Mouse (Mus musculus): ENCODE measurements around the gene Dohh.

Dohh gene

GRCm38 (mm10) chr10:81356352-81356990, 27.8 kb upstream of the Dohh start:
- in situ Hi-C loops (cut with MboI; ENCODE audit: unreplicated experiment in 2 of 2): no loop called here

GRCm38 (mm10) chr10:81356991-81357844, 27.0 kb upstream of the Dohh start, which contains the start of gene Mfsd12:
Gene Mfsd12, plus strand, starts transcription at chr10:81357491.
- in situ Hi-C loops (cut with MboI; ENCODE audit: unreplicated experiment in 2 of 2): no loop called here

GRCm38 (mm10) chr10:81358209-81358608, 26.0 kb upstream of the Dohh start:
- in situ Hi-C loops (cut with MboI; ENCODE audit: unreplicated experiment in 2 of 2): no loop called here

GRCm38 (mm10) chr10:81358841-81359240, 25.4 kb upstream of the Dohh start:
- in situ Hi-C loops (cut with MboI; ENCODE audit: unreplicated experiment in 2 of 2): no loop called here

GRCm38 (mm10) chr10:81360721-81361120, 23.5 kb upstream of the Dohh start:
- in situ Hi-C loops (cut with MboI; ENCODE audit: unreplicated experiment in 2 of 2): no loop called here

GRCm38 (mm10) chr10:81362336-81362949, 21.8 kb upstream of the Dohh start:
- in situ Hi-C loops (cut with MboI; ENCODE audit: unreplicated experiment in 2 of 2): no loop called here

GRCm38 (mm10) chr10:81363436-81364346, 20.5 kb upstream of the Dohh start:
- in situ Hi-C loops (cut with MboI; ENCODE audit: unreplicated experiment in 2 of 2): no loop called here

GRCm38 (mm10) chr10:81364666-81365065, 19.6 kb upstream of the Dohh start:
- in situ Hi-C loops (cut with MboI; ENCODE audit: unreplicated experiment in 2 of 2): no loop called here

- in situ Hi-C loops (cut with MboI; ENCODE audit: unreplicated experiment in 2 of 2): no loop called here
Observed at GRCm38 (mm10) chr10:81365073-81365472, 19.2 kb upstream of the Dohh start.

GRCm38 (mm10) chr10:81365672-81366476, 18.4 kb upstream of the Dohh start, which contains the start of gene 4930404N11Rik:
Gene 4930404N11Rik, minus strand, starts transcription at chr10:81365816.
- in situ Hi-C loops (cut with MboI; ENCODE audit: unreplicated experiment in 2 of 2): no loop called here

- in situ Hi-C loops (cut with MboI; ENCODE audit: unreplicated experiment in 2 of 2): no loop called here
Observed at GRCm38 (mm10) chr10:81366477-81367206, 17.6 kb upstream of the Dohh start.

GRCm38 (mm10) chr10:81367207-81367495, 17.1 kb upstream of the Dohh start:
- in situ Hi-C loops (cut with MboI; ENCODE audit: unreplicated experiment in 2 of 2): no loop called here

- in situ Hi-C loops (cut with MboI; ENCODE audit: unreplicated experiment in 2 of 2): loop anchor here in 1 of 2 experiments (25.0 kb wide), 1 partner anchor 1262 kb away; the partner anchor contains the start of gene Tdg
Observed at GRCm38 (mm10) chr10:81375322-81375721, 8.9 kb upstream of the Dohh start.

GRCm38 (mm10) chr10:81376561-81377361, 7.5 kb upstream of the Dohh start:
- in situ Hi-C loops (cut with MboI; ENCODE audit: unreplicated experiment in 2 of 2): loop anchor here in 1 of 2 experiments (25.0 kb wide), 1 partner anchor 1261 kb away; the partner anchor contains the start of gene Tdg

GRCm38 (mm10) chr10:81377362-81377664, 6.9 kb upstream of the Dohh start:
- in situ Hi-C loops (cut with MboI; ENCODE audit: unreplicated experiment in 2 of 2): loop anchor here in 1 of 2 experiments (25.0 kb wide), 1 partner anchor 1260 kb away; the partner anchor contains the start of gene Tdg

GRCm38 (mm10) chr10:81377793-81378552, 6.3 kb upstream of the Dohh start, which contains the start of gene Fzr1:
Gene Fzr1, minus strand, starts transcription at chr10:81378516.
- in situ Hi-C loops (cut with MboI; ENCODE audit: unreplicated experiment in 2 of 2): loop anchor here in 1 of 2 experiments (25.0 kb wide), 1 partner anchor 1259 kb away; the partner anchor contains the start of gene Tdg

GRCm38 (mm10) chr10:81378553-81379182, 5.6 kb upstream of the Dohh start:
- in situ Hi-C loops (cut with MboI; ENCODE audit: unreplicated experiment in 2 of 2): loop anchor here in 1 of 2 experiments (25.0 kb wide), 1 partner anchor 1259 kb away; the partner anchor contains the start of gene Tdg

All from v-Abl transformed pro-B cells (cell line).